Mouse (Mus musculus) lung, postnatal 0 days (tissue): ENCODE measurements around the gene Ndufs7. TPM values are rescaled to one million over a fixed set of nuclear protein-coding genes. Genes with fewer than 3 reads are reported as not detected.
A peak's percentile ranks its signal among the peaks of the same experiment; 100 is the strongest.

ENCODE experiments used
- ATAC-seq: fragments of 200-750 bp; cut with Nextera tagmentation; 2 replicates; pipeline ENCODE4 v1.8.0; 2017; ENCODE audit warnings: moderate library complexity
- DNase-seq: peaks from one replicate; pipeline ENCODE4 v3.0.0-alpha.2; 2016; ENCODE audit warnings: low spot score
- H3K27ac ChIP-seq: fragments of 300-500 bp; sonication (generic); 2 replicates; pipeline ENCODE4 v1.5.1; 2014; ENCODE audit warnings: antibody characterized with exemption, mild to moderate bottlenecking, low read length, mixed read lengths
- H3K27me3 ChIP-seq: fragments of 300-500 bp; sonication (generic); replicated peaks from 2 replicates; pipeline ENCODE4 v1.6.1; 2014; ENCODE audit warnings: low read length, mixed read lengths; ENCODE audit not compliant: insufficient read depth
- H3K36me3 ChIP-seq: fragments of 300-500 bp; sonication (generic); 2 replicates; pipeline ENCODE4 v1.6.1; 2014; ENCODE audit warnings: low read length, mixed read lengths; ENCODE audit not compliant: insufficient read depth
- H3K4me1 ChIP-seq: fragments of 300-500 bp; sonication (generic); 2 replicates; pipeline ENCODE4 v1.6.1; 2014; ENCODE audit warnings: antibody characterized with exemption, low read depth, low read length, mixed read lengths; ENCODE audit not compliant: insufficient read depth
- H3K4me2 ChIP-seq: fragments of 300-500 bp; sonication (generic); replicated peaks from 2 replicates; pipeline ENCODE4 v1.6.1; 2014; ENCODE audit warnings: low read depth, mild to moderate bottlenecking, low read length, moderate library complexity, mixed read lengths
- H3K4me3 ChIP-seq: fragments of 300-500 bp; sonication (generic); 2 replicates; pipeline ENCODE4 v1.5.1; 2014; ENCODE audit warnings: low read depth, low read length
- H3K9ac ChIP-seq: fragments of 300-500 bp; sonication (generic); replicated peaks from 2 replicates; pipeline ENCODE4 v1.6.1; 2014; ENCODE audit warnings: low read depth, mild to moderate bottlenecking
- H3K9me3 ChIP-seq: fragments of 300-500 bp; sonication (generic); 2 replicates; pipeline ENCODE4 v1.6.1; 2016; ENCODE audit warnings: low read length, mixed read lengths
- CTCF ChIP-seq: IDR thresholded peaks from 2 replicates; pipeline ENCODE4 v1.5.1; 2016; ENCODE audit warnings: antibody characterized with exemption, mild to moderate bottlenecking
- EP300 ChIP-seq: IDR thresholded peaks from 2 replicates; pipeline ENCODE4 v1.6.1; 2016; ENCODE audit warnings: antibody characterized with exemption, mild to moderate bottlenecking, control low read depth
- WGBS: fragments of 180-500 bp; shearing (Covaris S2); extraction: QIAGEN DNeasy Blood & Tissue Kit; methylation state at CpG from one replicate; pipeline ENCODE4 v1.1.7; 2014; 5-methylcytosine and 5-hydroxymethylcytosine counted together
- polyA plus RNA-seq: library from polyadenylated mRNA; unstranded; fragments of >200 nt; fragmentation: Nextera tagmentation; extraction: Ambion mirVana; gene quantifications from 2 replicates; pipeline ENCODE4 v1.2.1, GENCODE M21; 2015

Ndufs7 gene
- polyA plus RNA-seq, 1 experiment from 2014 or later: 327 TPM

- peak overlapping the region; percentile 56; the same call in 1 of the 2 replicates for H3K4me3 ChIP-seq
- H3K27ac ChIP-seq: peak overlapping the region; percentile 78
- no peak for ATAC-seq
- H3K9me3 ChIP-seq: no peaks in the 10 kb centered on the region
- H3K36me3 ChIP-seq: 0 out of 2 replicates have a peak, but pooled peaks cover 7% of the 10 kb centered on the region
- WGBS: 1% methylated on average over 14 of the region's 14 CpGs
- no peak for DNase-seq
- TF ChIP-seq EP300 (no peak), CTCF (no peak)
- H3K27me3 ChIP-seq: no peaks in the 10 kb centered on the region
- peak overlapping the region; percentile 34; the same call in 1 of the 2 replicates for H3K9ac ChIP-seq
- H3K4me2 ChIP-seq: peak overlapping the region; percentile 77
- H3K4me1 ChIP-seq: peaks cover 13% of the 10 kb centered on the region
These were observed 22.9 kb upstream of the Ndufs7 start for GRCm38 (mm10) chr10:80226071-80226415.

- peak within 1 kb of the TSS; percentile 77 for H3K4me2 ChIP-seq
- H3K4me1 ChIP-seq: peaks cover 13% of the 10 kb centered on the region
- TF ChIP-seq EP300 (no peak), CTCF (peak; percentile 80)
- H3K9me3 ChIP-seq: no peaks in the 10 kb centered on the region
- no peaks in the 10 kb centered on the region for H3K27me3 ChIP-seq
- DNase-seq: peak; percentile 99
- peaks cover 10% of the 10 kb centered on the region; the same call in 1 of the 2 replicates for H3K36me3 ChIP-seq
- H3K27ac ChIP-seq: peak within 1 kb of the TSS; percentile 78
- peak; percentile 99 for ATAC-seq
- peak within 1 kb of the TSS; percentile 56 for H3K4me3 ChIP-seq
- peak within 1 kb of the TSS; percentile 37 for H3K9ac ChIP-seq
- under 1% methylated on average over 32 of the region's 75 CpGs for WGBS
These were observed 22.3 kb upstream of the Ndufs7 start, which contains the start of gene Mum1 for GRCm38 (mm10) chr10:80226416-80227165. Gene Mum1 (plus strand): TSS chr10:80226434.

- Histone ChIP-seq H3K4me2 (peak overlapping the region; percentile 77), H3K36me3 (peaks cover 15% of the 10 kb centered on the region; the same call in 1 of the 2 replicates), H3K27me3 (no peaks in the 10 kb centered on the region), H3K4me3 (peak overlapping the region; percentile 56), H3K9me3 (no peaks in the 10 kb centered on the region), H3K9ac (peak overlapping the region; percentile 37; the same call in 1 of the 2 replicates), H3K4me1 (peaks cover 13% of the 10 kb centered on the region), H3K27ac (peak overlapping the region; percentile 78)
- ATAC-seq (no peak), DNase-seq (no peak)
- 4% methylated on average over 10 of the region's 10 CpGs for WGBS
- TF ChIP-seq EP300: no peak
These were observed 21.8 kb upstream of the Ndufs7 start for GRCm38 (mm10) chr10:80227166-80227539.

- no peak overlapping the region for H3K4me3 ChIP-seq
- peak overlapping the region; percentile 77; the same call in 1 of the 2 replicates for H3K4me2 ChIP-seq
- ATAC-seq (no peak), DNase-seq (no peak)
- TF ChIP-seq CTCF (no peak), EP300 (no peak)
- H3K4me1 ChIP-seq: peaks cover 13% of the 10 kb centered on the region
- no peaks in the 10 kb centered on the region for H3K9me3 ChIP-seq
- no peak overlapping the region for H3K9ac ChIP-seq
- WGBS: 35% methylated on average over 15 of the region's 15 CpGs
- no peaks in the 10 kb centered on the region for H3K27me3 ChIP-seq
- peaks cover 20% of the 10 kb centered on the region; the same call in 1 of the 2 replicates for H3K36me3 ChIP-seq
- no peak overlapping the region; the same call in 1 of the 2 replicates for H3K27ac ChIP-seq
These were observed 20.8 kb upstream of the Ndufs7 start for GRCm38 (mm10) chr10:80227877-80228775.

- 94% methylated on average over 13 of the region's 13 CpGs for WGBS
- no peaks in the 10 kb centered on the region for H3K4me1 ChIP-seq
- ATAC-seq: no peak
These were observed 12.6 kb upstream of the Ndufs7 start for GRCm38 (mm10) chr10:80236145-80236825.

GRCm38 (mm10) chr10:80237020-80237419 is 11.9 kb upstream of the Ndufs7 start:
- H3K4me2 ChIP-seq: no peak overlapping the region

More at GRCm38 (mm10) chr10:80236145-80236825, 12.6 kb upstream of the Ndufs7 start:
- TF ChIP-seq CTCF (no peak), EP300 (no peak)
- DNase-seq: no peak
- H3K4me2 ChIP-seq: no peak overlapping the region
- peaks cover 51% of the 10 kb centered on the region for H3K36me3 ChIP-seq
- H3K27ac ChIP-seq: no peak overlapping the region
- H3K9me3 ChIP-seq: no peaks in the 10 kb centered on the region
- no peaks in the 10 kb centered on the region for H3K27me3 ChIP-seq
- H3K4me3 ChIP-seq: no peak overlapping the region
- H3K9ac ChIP-seq: no peak overlapping the region

More at GRCm38 (mm10) chr10:80237020-80237419, 11.9 kb upstream of the Ndufs7 start:
- Histone ChIP-seq H3K27me3 (no peaks in the 10 kb centered on the region), H3K9me3 (no peaks in the 10 kb centered on the region), H3K4me1 (no peaks in the 10 kb centered on the region), H3K27ac (no peak overlapping the region), H3K36me3 (peaks cover 48% of the 10 kb centered on the region), H3K9ac (no peak overlapping the region), H3K4me3 (no peak overlapping the region)
- ATAC-seq (no peak), DNase-seq (no peak)
- 85% methylated on average over 4 of the region's 4 CpGs for whole genome bisulfite sequencing
- TF ChIP-seq CTCF: no peak
